Mouse (Mus musculus): ENCODE measurements around the gene Arl1. TPM values are rescaled to one million over a fixed set of nuclear protein-coding genes. Genes with fewer than 3 reads are reported as not detected.
"Not testable (repeated sequence)": the region's sequence is repeated elsewhere in the genome, so short reads cannot be mapped to it uniquely, and the experiment has no call there.

The Arl1 gene
- polyA plus RNA-seq, 1 experiment from 2014 or later = 183 TPM

DNA sequence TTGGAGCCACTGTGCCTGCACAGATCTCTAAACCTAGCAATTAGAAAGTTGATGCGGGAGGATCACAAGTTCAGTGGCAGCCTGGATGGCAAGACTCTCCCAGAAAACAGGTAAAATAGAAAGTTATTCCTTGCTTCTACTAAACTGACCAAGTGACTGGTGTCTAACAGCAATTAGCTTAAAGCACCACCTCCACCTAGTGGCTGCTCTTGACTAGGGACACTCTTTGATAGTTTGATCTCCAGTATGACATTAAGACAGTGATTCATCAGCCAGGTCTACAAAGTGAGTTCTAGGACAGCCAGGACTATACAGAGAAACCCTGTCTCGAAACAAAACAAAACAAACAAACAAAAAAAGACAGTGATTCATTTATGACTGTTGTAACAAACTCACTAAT, 5.3 kb upstream of the Arl1 start:
- 45% methylated on average over 2 of the region's 2 CpGs for WGBS
- peak; percentile 39 for DNase-seq (ENCODE audit: low spot score)
- no peak for ATAC-seq (ENCODE audit: low FRiP score, low TSS enrichment)

DNA sequence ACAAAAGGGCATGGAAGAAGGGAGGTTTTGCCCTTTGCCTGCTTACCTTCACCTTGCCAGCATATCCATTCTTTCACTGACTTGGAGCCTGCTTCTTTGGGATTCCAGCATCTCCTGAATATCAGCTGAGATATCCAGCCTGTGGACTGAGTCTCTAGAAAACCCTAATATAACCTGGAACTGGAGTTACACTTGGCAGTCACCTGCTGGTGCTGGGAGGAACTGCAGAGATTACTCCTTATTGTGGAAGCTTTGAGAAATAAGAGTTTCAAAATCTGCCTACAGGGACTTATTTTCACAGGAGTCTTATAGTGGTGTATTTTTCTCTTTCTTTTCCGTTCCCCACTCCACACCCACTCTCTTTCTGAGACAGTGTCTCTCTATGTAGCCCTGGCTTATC, 3.5 kb upstream of the Arl1 start:
- H3K27me3 ChIP-seq (ENCODE audit: control insufficient read depth, insufficient read depth, low read length) = no peaks in the 10 kb centered on the region
- no peak overlapping the region for H3K4me3 ChIP-seq (ENCODE audit: low read depth, low read length)
- no peak for ATAC-seq (ENCODE audit: low FRiP score, low TSS enrichment)
- 47% methylated on average over 1 of the region's 1 CpGs for WGBS
- H3K27ac ChIP-seq (replicated peaks) = no peak overlapping the region
- no peak overlapping the region for H3K4me2 ChIP-seq (replicated peaks; ENCODE audit: low read depth)
- DNase-seq (ENCODE audit: low spot score) = peak; percentile 66
- H3K36me3 ChIP-seq (ENCODE audit: control insufficient read depth, insufficient read depth, low read length) = no peaks in the 10 kb centered on the region
- no peaks in the 10 kb centered on the region for H3K9me3 ChIP-seq (ENCODE audit: control insufficient read depth, low read length)
- H3K9ac ChIP-seq (ENCODE audit: low read length) = no peak overlapping the region
- H3K4me1 ChIP-seq (replicated peaks; ENCODE audit: control insufficient read depth, insufficient read depth) = no peaks in the 10 kb centered on the region
- TF ChIP-seq EP300 (optimal IDR thresholded peaks at IDR 0.05) (no peak), CTCF (IDR thresholded peaks at IDR 0.05; ENCODE audit: low read depth) (peak; percentile 79)

More for the DNA sequence above, 5.3 kb upstream of the Arl1 start:
- peak; percentile 76 for TF ChIP-seq CTCF (IDR thresholded peaks at IDR 0.05; ENCODE audit: low read depth)
- no peak for TF ChIP-seq EP300 (optimal IDR thresholded peaks at IDR 0.05)
- Histone ChIP-seq H3K4me1 (replicated peaks; ENCODE audit: control insufficient read depth, insufficient read depth) (no peaks in the 10 kb centered on the region), H3K4me3 (ENCODE audit: low read depth, low read length) (no peak overlapping the region), H3K36me3 (ENCODE audit: control insufficient read depth, insufficient read depth, low read length) (no peaks in the 10 kb centered on the region), H3K9me3 (ENCODE audit: control insufficient read depth, low read length) (no peaks in the 10 kb centered on the region), H3K27ac (replicated peaks) (no peak overlapping the region), H3K4me2 (replicated peaks; ENCODE audit: low read depth) (no peak overlapping the region), H3K9ac (ENCODE audit: low read length) (no peak overlapping the region), H3K27me3 (ENCODE audit: control insufficient read depth, insufficient read depth, low read length) (no peaks in the 10 kb centered on the region)

- no peaks in the 10 kb centered on the region for H3K4me1 ChIP-seq (replicated peaks; ENCODE audit: control insufficient read depth, insufficient read depth)
- TF ChIP-seq EP300 (optimal IDR thresholded peaks at IDR 0.05) = no peak
- no peak for TF ChIP-seq CTCF (IDR thresholded peaks at IDR 0.05; ENCODE audit: low read depth)
- DNase-seq (ENCODE audit: low spot score) (no peak), ATAC-seq (ENCODE audit: low FRiP score, low TSS enrichment) (no peak)
- no peaks in the 10 kb centered on the region for H3K9me3 ChIP-seq (ENCODE audit: control insufficient read depth, low read length)
- H3K9ac ChIP-seq (ENCODE audit: low read length) = no peak overlapping the region
- H3K27ac ChIP-seq (replicated peaks) = no peak overlapping the region
- no peak overlapping the region for H3K4me2 ChIP-seq (replicated peaks; ENCODE audit: low read depth)
- no peaks in the 10 kb centered on the region for H3K36me3 ChIP-seq (ENCODE audit: control insufficient read depth, insufficient read depth, low read length)
- 69% methylated on average over 8 of the region's 8 CpGs for WGBS
- H3K27me3 ChIP-seq (ENCODE audit: control insufficient read depth, insufficient read depth, low read length) = no peaks in the 10 kb centered on the region
- no peak overlapping the region for H3K4me3 ChIP-seq (ENCODE audit: low read depth, low read length)
Observed at GRCm38 (mm10) chr10:88728166-88728565, 2.5 kb upstream of the Arl1 start.

- no peaks in the 10 kb centered on the region for H3K4me1 ChIP-seq (replicated peaks; ENCODE audit: control insufficient read depth, insufficient read depth)
- DNase-seq (ENCODE audit: low spot score) (no peak), ATAC-seq (ENCODE audit: low FRiP score, low TSS enrichment) (peak; percentile 51)
- H3K9me3 ChIP-seq (ENCODE audit: control insufficient read depth, low read length) = no peaks in the 10 kb centered on the region
- TF ChIP-seq EP300 (optimal IDR thresholded peaks at IDR 0.05) = no peak
- peak; percentile 37; the same call in 1 of the 2 replicates for TF ChIP-seq CTCF (IDR thresholded peaks at IDR 0.05; ENCODE audit: low read depth)
- under 1% methylated on average over 61 of the region's 61 CpGs for WGBS
- H3K9ac ChIP-seq (ENCODE audit: low read length) = peak overlapping the region; percentile 98
- no peaks in the 10 kb centered on the region for H3K27me3 ChIP-seq (ENCODE audit: control insufficient read depth, insufficient read depth, low read length)
- peak overlapping the region; percentile 97 for H3K4me3 ChIP-seq (ENCODE audit: low read depth, low read length)
- H3K27ac ChIP-seq (replicated peaks) = peak overlapping the region; percentile 93
- H3K36me3 ChIP-seq (ENCODE audit: control insufficient read depth, insufficient read depth, low read length) = no peaks in the 10 kb centered on the region
- H3K4me2 ChIP-seq (replicated peaks; ENCODE audit: low read depth) = peak overlapping the region; percentile 77
Observed at GRCm38 (mm10) chr10:88731496-88732308, 1.0 kb downstream of the Arl1 start.

- H3K27ac ChIP-seq (replicated peaks) = peak overlapping the region; percentile 93; the same call in 1 of the 2 replicates
- peak; percentile 27 for DNase-seq (ENCODE audit: low spot score)
- WGBS = 4% methylated on average over 6 of the region's 6 CpGs
Observed at GRCm38 (mm10) chr10:88732309-88732622, 1.6 kb downstream of the Arl1 start.

GRCm38 (mm10) chr10:88739074-88739473, 8.4 kb downstream of the Arl1 start:
- H3K27ac ChIP-seq (replicated peaks); H3K4me1 ChIP-seq (replicated peaks; ENCODE audit: control insufficient read depth, insufficient read depth); H3K4me2 ChIP-seq (replicated peaks; ENCODE audit: low read depth); H3K4me3 ChIP-seq (ENCODE audit: low read depth, low read length); DNase-seq (ENCODE audit: low spot score); H3K9ac ChIP-seq (ENCODE audit: low read length); H3K27me3 ChIP-seq (ENCODE audit: control insufficient read depth, insufficient read depth, low read length); H3K9me3 ChIP-seq (ENCODE audit: control insufficient read depth, low read length); H3K36me3 ChIP-seq (ENCODE audit: control insufficient read depth, insufficient read depth, low read length); ATAC-seq (ENCODE audit: low FRiP score, low TSS enrichment): not testable (repeated sequence)
- WGBS = 96% methylated on average over 8 of the region's 8 CpGs

More at GRCm38 (mm10) chr10:88732309-88732622, 1.6 kb downstream of the Arl1 start:
- no peak for TF ChIP-seq EP300 (optimal IDR thresholded peaks at IDR 0.05)
- TF ChIP-seq CTCF (IDR thresholded peaks at IDR 0.05; ENCODE audit: low read depth) = no peak
- Histone ChIP-seq H3K4me3 (ENCODE audit: low read depth, low read length) (peak overlapping the region; percentile 97), H3K36me3 (ENCODE audit: control insufficient read depth, insufficient read depth, low read length) (no peaks in the 10 kb centered on the region), H3K9me3 (ENCODE audit: control insufficient read depth, low read length) (no peaks in the 10 kb centered on the region), H3K9ac (ENCODE audit: low read length) (peak overlapping the region; percentile 98), H3K4me1 (replicated peaks; ENCODE audit: control insufficient read depth, insufficient read depth) (no peaks in the 10 kb centered on the region), H3K27me3 (ENCODE audit: control insufficient read depth, insufficient read depth, low read length) (no peaks in the 10 kb centered on the region), H3K4me2 (replicated peaks; ENCODE audit: low read depth) (peak overlapping the region; percentile 77)
- ATAC-seq (ENCODE audit: low FRiP score, low TSS enrichment) = peak; percentile 42; the same call in 1 of the 2 replicates
